ENCODE assay signal across 8 mouse cellular contexts in genomic region chr6:91286624-91287023, GRCm38 (mm10).
DNase-seq lines count a peak whose midpoint lies in the region; ATAC-seq and TF ChIP-seq lines count a peak whose summit lies in the region.

No protein-coding gene starts in this region.

- H3K36me3 ChIP-seq in liver, postnatal 0 days (replicated peaks; ENCODE audit: insufficient read depth, low read length): no peaks in the 10 kb centered on the region

- no peak overlapping the region for H3K4me3 ChIP-seq in liver, postnatal 0 days (ENCODE audit: low read depth, low read length)

- H3K9ac ChIP-seq in liver, postnatal 0 days (replicated peaks): no peak overlapping the region

- H3K9me3 ChIP-seq in liver, postnatal 0 days (ENCODE audit: low read length): no peaks in the 10 kb centered on the region

- no peak for ATAC-seq in liver, postnatal 0 days

- no peak overlapping the region for H3K4me2 ChIP-seq in liver, postnatal 0 days (ENCODE audit: low read depth, low read length)

- 4% methylated on average over 15 of the region's 15 CpGs for WGBS in liver, postnatal 0 days (ENCODE audit: insufficient replicate concordance)

- peak; percentile 44 for DNase-seq in 3134 (ENCODE audit: extremely low read depth, insufficient read length, low spot score)
- DNase-seq in adrenal gland, adult 18-20 months (ENCODE audit: low spot score in 2 of 2): peak; percentile 74 to 80
- DNase-seq in embryo, embryonic 10.5 days (ENCODE audit: low spot score): peak; percentile 95
- peak; percentile 48 for DNase-seq in heart, adult 8-10 months (ENCODE audit: low spot score)
- peak; percentile 89 for DNase-seq in kidney, postnatal 4 days
- peak; percentile 83 for DNase-seq in liver, postnatal 0 days
- peak; percentile 22 for DNase-seq in ovary, adult 18-20 months (ENCODE audit: low spot score)
- peak; percentile 36 for DNase-seq in thymus, adult 18-20 months

- no peak overlapping the region for H3K27ac ChIP-seq in liver, postnatal 0 days (ENCODE audit: low read depth)

- no peak for TF ChIP-seq EP300 in liver, postnatal 0 days (IDR thresholded peaks at IDR 0.05; ENCODE audit: low read depth)

- peak; percentile 97 for TF ChIP-seq CTCF in liver, postnatal 0 days (IDR thresholded peaks at IDR 0.05; ENCODE audit: low read depth)

- peaks cover 50% of the 10 kb centered on the region for H3K27me3 ChIP-seq in liver, postnatal 0 days (ENCODE audit: insufficient read depth, low read length)

- no peaks in the 10 kb centered on the region for H3K4me1 ChIP-seq in liver, postnatal 0 days (ENCODE audit: insufficient read depth)

Comparison
In these comparisons a context has a peak if more than half of its experiments do, and no peak if none do; other contexts are left out.
1. DNase-seq: peak in every context shown above with its lines; median percentile 95 in embryo, embryonic 10.5 days; 89 in kidney, postnatal 4 days; 83 in liver, postnatal 0 days; 77 in adrenal gland, adult 18-20 months; 48 in heart, adult 8-10 months; 44 in 3134; 36 in thymus, adult 18-20 months; 22 in ovary, adult 18-20 months.